Mouse (Mus musculus): ENCODE results near the gene Ppm1h. TPM values are rescaled to one million over a fixed set of nuclear protein-coding genes. Genes with fewer than 3 reads are reported as not detected.

Gene Ppm1h
- total RNA-seq, 2 experiments from 2014 or later: 1.1 to 2.6 TPM

GRCm38 (mm10) chr10:122764653-122765052, 86.1 kb downstream of the Ppm1h start:
- intact Hi-C loops (cut with DNase I): no loop called here
- no peak for DNase-seq

DNA sequence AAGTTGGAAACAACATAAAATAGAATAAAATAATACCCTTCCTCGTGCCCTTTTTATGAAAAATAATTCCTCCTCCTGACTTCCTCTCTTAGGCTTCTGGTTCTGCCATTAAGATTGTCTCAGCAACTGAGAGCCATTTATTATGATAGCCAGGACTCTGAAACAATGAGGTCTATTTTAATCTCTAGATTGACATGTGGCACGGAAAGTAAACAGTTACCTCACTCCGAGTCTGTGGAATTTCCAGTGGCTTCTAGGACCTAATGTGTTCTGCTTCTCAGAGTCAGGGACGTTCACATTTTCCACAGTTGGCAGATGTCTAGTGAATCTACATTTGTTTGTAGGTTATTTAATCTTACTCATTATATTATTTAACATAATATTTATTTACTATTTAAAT, 87.0 kb downstream of the Ppm1h start:
- intact Hi-C loops (cut with DNase I): no loop called here
- no peak for DNase-seq

DNA sequence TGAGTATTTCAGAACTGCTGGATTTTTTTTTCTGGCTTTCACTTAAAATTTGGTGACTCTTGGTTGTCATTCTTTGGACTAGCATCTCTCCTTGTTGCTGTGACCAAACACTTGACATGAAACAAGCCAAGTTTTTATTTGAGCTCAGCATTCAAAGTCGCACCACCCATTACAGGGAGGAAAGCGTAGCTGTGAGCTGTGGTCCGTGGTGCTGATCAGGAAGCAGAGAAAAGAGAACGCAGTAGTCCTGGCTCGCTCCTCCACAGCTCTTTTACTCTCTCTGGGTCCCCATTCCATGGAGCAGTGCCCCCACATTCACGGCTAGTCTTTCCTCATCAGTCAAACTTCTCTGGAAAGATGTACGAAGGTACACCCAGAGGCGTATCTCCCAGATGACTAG, 87.4 kb downstream of the Ppm1h start:
- no peak for DNase-seq
- intact Hi-C loops (cut with DNase I): no loop called here

GRCm38 (mm10) chr10:122768204-122768892, 89.8 kb downstream of the Ppm1h start:
- intact Hi-C loops (cut with DNase I): no loop called here
- DNase-seq: no peak

GRCm38 (mm10) chr10:122768893-122769341, 90.4 kb downstream of the Ppm1h start:
- no peak for DNase-seq
- intact Hi-C loops (cut with DNase I): no loop called here

DNA sequence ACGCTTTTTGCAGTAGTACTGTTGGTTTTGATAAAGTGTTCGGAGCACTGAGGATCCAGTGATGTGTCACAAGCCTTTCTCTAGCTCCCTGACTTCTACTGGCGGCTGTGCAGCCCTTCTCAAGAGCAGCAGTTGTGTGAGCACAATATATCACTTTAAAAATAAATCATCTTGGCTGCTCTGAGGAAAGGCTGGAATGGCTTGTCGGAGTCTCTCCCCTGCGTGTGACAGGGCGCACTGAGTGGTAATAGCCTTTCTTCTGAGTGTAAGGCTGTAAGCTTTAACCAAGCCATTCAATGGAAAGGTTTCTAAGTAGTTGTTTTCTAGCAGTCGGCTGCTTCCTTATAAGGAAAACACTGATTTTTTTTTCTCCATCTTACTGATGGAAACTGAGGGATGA, 91.8 kb downstream of the Ppm1h start:
- intact Hi-C loops (cut with DNase I): no loop called here
- no peak for DNase-seq

- no peak for DNase-seq
- intact Hi-C loops (cut with DNase I): no loop called here
Measured at GRCm38 (mm10) chr10:122770987-122771386, 92.4 kb downstream of the Ppm1h start.

- intact Hi-C loops (cut with DNase I): no loop called here
- no peak for DNase-seq
Measured at GRCm38 (mm10) chr10:122774169-122774568, 95.6 kb downstream of the Ppm1h start.

DNA sequence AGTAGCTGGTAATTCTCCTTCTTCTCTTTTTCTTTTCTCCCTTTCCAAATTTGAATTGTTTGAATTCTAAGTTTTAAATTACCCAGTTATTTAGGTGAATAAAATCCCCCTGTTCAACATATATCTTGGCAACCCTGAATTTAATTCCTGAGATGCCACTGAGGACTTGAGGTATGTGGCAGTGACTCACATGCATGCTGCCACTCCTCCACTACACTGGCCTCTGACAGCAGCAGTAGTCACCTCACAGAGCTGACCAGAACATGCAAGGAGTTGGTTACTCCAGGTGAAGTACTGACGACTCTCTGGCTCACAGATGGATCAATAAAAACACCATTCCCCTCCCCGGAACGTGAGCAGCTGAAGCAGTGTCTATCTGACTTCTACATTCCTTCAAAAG, 98.9 kb downstream of the Ppm1h start:
- DNase-seq: no peak
- intact Hi-C loops (cut with DNase I): no loop called here

DNA sequence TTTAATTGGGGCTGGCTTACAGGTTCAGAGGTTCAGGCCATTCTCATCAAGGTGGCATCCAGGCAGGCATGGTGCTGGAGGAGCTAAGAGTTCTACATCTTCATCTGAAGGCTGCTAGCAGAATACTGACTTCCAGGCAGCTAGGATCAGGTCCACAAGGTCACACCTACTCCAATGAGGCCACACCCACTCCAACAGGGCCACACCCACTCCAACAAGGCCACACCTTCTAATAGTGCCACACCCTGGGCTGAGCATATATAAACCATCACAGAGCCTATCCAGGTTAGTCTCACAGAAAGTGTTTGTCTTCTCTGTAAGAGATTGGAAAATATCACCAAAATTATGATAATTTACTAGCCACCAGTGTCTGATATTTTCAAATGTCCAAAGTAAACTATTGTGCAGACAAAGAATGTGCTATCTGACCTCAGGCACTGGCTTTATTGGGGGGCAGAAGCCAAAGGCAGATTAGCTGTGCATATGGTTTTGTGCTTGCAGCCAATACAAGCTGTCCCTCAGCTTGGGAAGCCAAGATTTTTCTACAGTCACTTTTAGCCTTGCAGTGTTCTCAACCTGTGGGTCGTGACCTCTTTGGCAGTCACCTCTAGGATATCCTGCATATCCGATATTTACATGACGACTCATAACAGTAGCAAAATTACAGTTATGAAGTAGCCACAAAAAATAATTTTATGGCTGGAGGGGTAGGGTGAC, 99.5 kb downstream of the Ppm1h start:
- intact Hi-C loops (cut with DNase I): no loop called here
- DNase-seq: no peak

DNA sequence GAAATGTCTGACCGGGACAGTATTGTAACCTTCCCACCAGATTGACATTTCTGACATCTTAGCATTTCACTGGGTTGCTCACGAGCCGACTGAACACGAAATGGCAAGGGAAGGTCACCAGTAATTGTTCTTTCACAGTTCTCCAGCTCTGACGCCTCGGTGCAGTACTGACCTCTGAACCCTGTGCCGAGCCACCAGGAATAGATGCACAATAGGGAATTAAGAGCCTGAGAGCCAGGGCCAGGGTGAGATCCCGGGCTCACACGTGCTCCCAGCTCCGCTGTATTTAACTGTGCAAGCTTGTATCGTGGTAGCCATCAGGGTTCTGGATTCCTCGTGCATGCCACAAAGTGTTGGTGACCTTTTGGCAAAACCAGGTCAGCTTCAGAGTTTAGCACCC, 100.8 kb downstream of the Ppm1h start:
- DNase-seq: no peak
- intact Hi-C loops (cut with DNase I): no loop called here

DNA sequence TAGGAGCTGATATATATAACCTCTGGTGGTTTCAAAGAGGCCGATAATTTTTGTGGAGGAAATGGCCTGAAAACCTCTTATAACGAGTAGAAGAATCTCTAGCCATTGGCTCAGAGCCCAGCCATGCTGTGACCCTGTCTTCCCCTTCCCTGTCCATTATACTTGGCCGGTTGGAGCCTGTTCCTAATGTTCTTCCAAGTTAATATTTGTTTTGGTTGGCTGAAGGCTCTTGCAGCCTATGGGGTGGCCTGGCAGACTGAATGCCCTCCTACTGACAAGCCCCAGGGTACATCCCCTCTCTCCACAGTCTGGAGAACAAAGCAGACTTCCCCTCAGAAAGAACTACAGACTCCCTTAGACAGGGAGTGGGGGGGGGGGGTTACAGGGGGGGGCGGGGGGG, 104.2 kb downstream of the Ppm1h start:
- no peak for DNase-seq
- intact Hi-C loops (cut with DNase I): loop anchor here (5.0 kb wide), 1 partner anchor 225 kb away; no protein-coding TSS in a partner anchor

DNA sequence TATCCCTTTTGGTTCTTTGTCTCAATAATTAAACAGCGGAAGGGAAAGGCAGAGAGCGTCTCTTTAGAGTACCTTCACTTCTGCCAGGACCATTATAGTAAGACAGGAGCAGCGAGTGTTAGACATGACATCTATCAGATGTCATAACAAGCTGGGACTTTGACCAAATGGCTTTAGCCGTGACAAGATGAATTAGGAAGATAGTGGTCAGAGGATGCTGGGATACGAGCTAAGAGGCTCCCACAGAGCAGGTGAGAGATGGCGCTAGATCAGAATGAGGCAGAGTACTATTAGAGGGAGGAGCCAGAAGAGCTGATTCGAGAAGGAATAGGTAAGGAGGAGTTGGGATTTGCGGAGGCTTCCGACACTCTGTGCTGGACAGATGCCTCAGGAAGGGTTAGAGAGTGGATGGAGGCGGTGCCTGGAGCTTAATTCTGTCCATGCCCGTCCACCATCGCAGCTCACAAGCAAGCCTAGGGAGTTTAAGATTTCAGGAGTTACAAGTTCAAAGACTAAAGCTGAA, 111.1 kb downstream of the Ppm1h start:
- no peak for DNase-seq
- intact Hi-C loops (cut with DNase I): no loop called here

GRCm38 (mm10) chr10:122792021-122792966, 113.7 kb downstream of the Ppm1h start:
- intact Hi-C loops (cut with DNase I): no loop called here
- DNase-seq: no peak

GRCm38 (mm10) chr10:122793193-122793592, 114.6 kb downstream of the Ppm1h start:
- DNase-seq: no peak
- intact Hi-C loops (cut with DNase I): no loop called here

- DNase-seq: peak; percentile 60 to 70
Measured at GRCm38 (mm10) chr10:122794187-122794850, 115.8 kb downstream of the Ppm1h start.

DNA sequence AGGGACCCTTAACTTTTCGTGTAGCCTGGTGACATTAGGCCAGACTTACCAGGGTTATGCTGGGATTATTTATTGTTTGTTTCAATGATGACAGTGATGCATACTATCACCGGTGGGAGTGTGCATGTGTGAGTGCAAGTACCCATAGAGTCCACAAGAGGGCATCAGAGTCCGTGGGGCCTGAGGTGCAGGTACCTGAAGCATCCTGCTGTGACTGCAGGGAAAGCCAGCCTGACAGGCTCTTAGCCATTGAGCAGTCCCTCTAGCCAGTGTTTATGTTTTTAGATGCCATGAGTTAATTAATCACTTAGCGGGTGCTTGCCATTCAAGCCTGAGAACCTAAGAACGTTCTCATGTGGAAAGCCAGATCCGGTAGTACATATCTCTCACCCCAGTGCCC, 119.4 kb downstream of the Ppm1h start:
- intact Hi-C loops (cut with DNase I): no loop called here
- DNase-seq: no peak

More at GRCm38 (mm10) chr10:122794187-122794850, 115.8 kb downstream of the Ppm1h start:
- intact Hi-C loops (cut with DNase I): no loop called here

- intact Hi-C loops (cut with DNase I): no loop called here
- no peak for DNase-seq
Measured at GRCm38 (mm10) chr10:122800003-122800731, 121.6 kb downstream of the Ppm1h start.

- no peak for DNase-seq
- intact Hi-C loops (cut with DNase I): no loop called here
Measured at GRCm38 (mm10) chr10:122800732-122801110, 122.2 kb downstream of the Ppm1h start.

DNA sequence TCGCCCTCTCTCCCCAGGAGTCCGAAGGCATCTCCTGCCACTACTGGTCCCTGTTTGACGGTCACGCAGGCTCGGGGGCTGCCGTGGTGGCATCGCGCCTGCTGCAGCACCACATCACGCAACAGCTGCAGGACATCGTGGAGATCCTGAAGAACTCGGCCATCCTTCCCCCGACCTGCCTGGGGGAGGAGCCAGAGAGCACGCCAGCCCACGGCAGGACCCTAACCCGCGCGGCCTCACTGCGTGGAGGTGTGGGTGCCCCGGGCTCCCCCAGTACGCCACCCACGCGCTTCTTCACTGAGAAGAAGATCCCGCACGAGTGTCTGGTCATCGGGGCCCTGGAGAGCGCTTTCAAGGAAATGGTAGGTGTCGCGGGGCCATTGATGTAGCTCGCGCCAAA, 123.7 kb downstream of the Ppm1h start:
- DNase-seq: no peak
- intact Hi-C loops (cut with DNase I): no loop called here
